Mouse (Mus musculus) Muller cell, postnatal 12 days (primary cell): ENCODE measurements around the gene Vps37c.

Experiments
- DNase-seq: peaks from one replicate; pipeline ENCODE4 v3.0.0-alpha.2; 2015; ENCODE audit errors: inconsistent ontology term

The Vps37c gene

GRCm38 (mm10) chr19:10689470-10690166 is 1.1 kb downstream of the Vps37c start:
- DNase-seq = peak; percentile 50

DNA sequence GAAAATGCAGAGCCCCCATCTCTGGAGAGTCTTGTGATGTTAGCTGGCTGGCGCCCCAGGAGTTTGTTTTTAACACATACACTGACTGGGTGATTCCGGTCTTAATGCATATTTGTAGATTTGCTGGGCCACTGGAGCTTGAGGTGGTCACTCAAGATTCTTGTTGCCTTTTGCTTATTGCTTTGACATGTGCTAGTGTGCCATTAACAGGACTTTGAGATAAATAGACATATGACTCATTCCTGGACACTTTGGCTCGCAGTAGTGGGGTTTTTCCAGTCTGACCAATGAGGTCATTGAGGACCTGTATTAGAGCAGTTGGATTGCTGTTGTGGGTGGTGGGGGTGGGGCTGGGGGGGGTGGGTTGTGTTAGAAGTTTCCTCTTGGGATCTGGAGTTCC is 1.8 kb downstream of the Vps37c start:
- DNase-seq = peak; percentile 72

DNA sequence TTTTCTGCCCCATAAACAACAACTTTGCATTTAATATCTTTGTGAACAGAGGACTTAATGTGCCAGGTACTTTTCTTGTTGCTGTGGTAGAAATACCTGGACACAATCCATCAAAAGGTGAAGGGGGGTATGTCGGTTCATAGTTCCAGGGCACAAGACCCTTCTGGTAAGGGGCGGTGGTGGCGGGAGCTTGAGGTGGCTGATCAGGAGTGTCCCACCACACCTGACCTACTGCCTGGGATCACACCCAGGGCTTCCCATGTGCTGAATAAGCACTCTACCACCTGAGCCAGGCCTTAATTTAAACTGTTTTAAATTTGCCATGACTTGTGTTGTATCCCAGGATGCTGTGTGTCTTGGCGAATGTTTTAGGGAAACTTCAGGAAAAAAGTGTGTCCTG is 2.6 kb downstream of the Vps37c start:
- no peak for DNase-seq

- DNase-seq = no peak
Measured at GRCm38 (mm10) chr19:10691660-10692059, 3.1 kb downstream of the Vps37c start.

GRCm38 (mm10) chr19:10692361-10692760 is 3.8 kb downstream of the Vps37c start:
- no peak for DNase-seq

DNA sequence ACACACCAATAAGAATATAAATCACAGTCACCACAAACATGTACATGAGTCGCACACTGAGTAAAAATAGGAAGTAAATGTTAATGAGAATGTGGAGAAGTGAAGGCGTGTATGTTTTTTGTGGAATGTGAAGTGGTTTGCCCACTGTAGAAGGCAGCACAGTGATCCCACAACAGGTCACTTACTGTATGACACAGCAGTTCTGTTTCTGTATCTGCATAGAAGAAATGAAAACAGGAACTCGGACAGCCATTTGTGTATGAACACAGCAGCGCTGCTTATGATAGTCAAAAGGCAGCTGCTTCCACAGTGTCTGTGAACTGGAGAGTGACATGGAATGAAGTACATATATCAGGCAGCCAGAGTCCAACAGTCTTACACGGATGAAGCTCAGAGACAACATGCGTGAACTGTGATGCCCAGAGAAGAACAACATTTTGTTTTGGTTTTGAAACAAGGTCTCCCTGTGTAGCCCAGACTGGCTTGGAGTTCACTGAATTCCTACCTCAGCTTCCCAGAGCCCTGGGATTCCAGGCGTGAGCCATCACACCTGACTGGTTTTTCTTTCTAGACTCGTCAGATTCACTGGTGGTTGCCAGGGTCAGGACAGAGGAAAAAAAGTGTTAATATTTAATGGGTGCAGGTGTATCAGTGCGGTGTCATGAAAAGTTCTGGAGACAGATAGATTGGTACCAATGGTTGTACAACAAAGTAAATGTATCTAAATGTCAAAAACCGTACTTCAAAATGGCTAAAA is 5.6 kb downstream of the Vps37c start:
- DNase-seq = no peak

- DNase-seq = no peak
Measured at GRCm38 (mm10) chr19:10695801-10696200, 7.3 kb downstream of the Vps37c start.

DNA sequence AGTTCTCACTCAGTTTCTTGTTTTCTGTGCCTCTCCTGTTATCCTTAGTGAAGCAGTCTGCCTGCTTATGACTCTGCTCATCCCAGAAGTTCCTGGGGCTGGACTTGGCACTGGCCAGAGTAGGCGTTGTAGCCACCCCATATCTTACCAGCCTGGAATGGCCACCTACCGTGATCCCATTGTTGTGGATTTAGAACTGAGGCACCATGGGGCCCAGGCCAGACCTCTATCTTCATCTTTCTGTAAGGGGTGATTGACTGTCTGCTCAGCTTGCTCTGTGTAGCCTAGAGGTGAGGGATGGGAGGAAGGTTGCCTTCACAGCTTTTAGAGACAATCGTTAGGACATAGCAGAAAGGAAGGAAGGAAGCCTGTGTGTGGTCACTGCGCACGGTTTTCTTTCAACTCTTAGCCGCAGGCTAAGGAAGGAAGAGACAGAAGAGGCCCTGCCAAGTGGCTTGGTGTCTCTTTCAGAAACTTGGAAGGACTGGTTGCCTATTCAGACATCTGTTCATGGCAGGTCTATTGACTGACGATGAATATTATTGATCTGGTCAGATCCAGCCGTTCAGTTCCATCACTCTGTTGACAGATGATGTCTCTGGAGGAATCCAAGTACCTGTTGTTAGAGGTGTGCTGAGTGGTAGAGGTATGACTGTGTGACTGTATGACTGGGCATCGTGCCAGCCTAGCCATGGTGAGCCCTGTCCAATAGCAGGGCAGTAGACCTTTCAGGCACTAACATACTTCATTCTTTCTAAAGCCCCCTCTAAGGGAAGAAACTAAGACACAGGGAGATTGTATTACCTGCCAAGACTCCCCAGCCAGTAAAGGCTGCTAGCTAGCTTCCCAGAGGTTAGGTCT is 9.8 kb downstream of the Vps37c start:
- peak; percentile 62 for DNase-seq

DNA sequence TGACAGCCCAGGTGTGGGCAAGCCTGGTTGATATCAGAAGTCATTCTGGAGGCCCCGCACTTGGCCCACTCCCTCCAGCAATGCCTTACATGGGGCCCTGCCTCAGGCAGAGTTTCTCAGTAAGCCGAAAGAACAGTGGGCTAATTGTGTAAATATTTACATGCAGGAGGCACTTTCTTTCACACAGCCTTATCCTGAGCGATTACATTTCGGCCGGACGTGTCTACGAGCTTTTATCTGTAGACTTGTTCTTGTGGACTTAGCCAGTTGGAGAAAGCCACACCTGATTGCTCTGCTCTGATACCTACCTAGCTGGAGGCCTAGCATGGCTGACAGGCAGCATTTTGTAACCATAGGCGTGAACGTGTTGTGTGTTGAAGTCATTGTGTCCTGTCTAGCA is 11.3 kb downstream of the Vps37c start:
- no peak for DNase-seq

DNA sequence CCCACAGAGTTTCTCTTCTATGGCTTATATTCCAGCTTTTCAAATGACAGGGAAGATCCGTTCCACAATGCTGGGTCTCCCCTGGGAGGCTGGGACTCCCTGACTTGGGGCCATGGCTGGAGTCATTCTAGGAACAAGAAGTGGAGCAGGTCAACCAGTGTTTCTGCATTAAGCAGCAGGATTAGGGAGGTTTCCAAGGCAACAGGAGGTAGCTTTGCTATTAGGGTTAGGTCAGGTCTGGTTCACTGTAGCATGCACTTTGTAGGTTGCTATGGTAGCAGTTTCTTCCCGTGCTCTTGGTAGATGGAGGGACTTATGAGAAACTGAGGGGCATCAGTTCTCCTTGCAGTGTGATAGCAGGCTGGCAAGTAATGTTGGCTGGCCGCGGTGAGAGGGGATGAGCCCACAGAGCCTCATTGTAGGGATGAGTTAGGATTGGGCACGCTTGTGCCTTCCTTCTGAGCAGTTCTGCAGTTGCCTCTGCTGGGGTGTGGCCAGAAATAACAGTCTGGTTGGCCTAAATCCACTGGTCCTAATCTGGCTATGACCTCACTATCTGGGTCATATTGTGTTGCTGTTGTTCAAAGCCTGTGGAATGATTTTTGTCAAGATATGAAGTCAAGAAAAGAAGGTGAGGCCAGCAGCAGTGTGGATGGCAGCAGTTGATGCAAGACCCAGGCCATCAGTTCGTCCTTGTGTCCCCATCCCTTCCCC is 12.6 kb downstream of the Vps37c start:
- DNase-seq = peak; percentile 28

GRCm38 (mm10) chr19:10702125-10702524 is 13.6 kb downstream of the Vps37c start:
- no peak for DNase-seq

GRCm38 (mm10) chr19:10703470-10703869 is 14.9 kb downstream of the Vps37c start:
- DNase-seq = no peak

DNA sequence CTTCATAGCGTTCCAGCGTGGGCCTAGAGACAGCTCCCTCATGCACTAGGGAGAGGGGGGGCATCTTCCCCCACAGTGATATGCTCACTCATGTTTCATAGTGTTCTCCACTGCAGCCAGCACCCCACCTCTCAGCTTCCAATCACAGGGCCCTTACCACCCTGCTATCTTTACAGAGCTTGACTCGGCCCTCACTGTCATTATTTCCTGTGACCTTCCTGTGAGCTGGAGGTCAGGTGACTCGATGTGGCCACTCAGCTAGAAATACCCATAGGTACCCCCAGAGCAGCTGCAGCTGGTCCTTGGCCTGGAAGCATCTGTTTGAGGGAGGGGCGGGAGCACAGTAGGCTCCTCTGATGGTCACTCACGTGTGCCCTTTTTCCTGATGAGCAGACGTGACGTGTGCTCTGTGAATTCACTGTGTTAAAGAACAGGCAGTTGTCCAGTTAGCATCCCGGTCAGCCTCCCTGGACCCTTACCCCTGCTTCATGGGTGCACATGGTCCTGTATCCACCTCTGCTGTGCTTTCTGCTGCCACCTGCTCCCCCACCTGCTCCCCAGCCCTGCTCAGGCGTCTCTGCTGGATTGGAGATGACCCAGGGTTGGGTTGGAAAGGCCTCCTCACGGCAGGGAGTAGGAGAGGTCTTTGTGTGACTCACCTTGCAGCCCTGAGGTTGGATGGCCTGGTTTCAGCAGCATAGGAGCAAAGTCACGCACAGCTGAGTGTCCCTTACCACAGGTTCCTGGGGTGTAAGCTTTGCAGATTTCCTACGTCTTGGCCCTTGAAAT is 18.7 kb downstream of the Vps37c start:
- no peak for DNase-seq

DNA sequence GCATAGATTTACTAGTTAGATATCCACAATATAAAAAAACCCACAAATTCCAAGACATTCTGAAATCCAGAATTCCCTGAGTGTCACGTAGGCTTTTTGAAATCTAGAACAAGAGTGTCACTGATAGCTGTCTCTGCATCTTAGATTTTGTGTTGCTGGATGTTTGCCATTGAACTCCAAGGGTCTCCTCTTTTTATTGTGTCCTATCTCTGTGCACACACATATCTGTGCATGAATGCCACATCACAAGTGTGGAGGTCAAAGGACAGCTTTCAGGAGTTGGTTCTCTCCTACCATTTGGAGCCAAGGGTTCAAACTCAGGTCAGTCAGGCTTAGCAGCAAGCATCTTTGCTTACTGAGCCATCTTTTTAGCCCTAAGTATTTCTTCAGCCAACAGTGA is 19.3 kb downstream of the Vps37c start:
- DNase-seq = no peak

DNA sequence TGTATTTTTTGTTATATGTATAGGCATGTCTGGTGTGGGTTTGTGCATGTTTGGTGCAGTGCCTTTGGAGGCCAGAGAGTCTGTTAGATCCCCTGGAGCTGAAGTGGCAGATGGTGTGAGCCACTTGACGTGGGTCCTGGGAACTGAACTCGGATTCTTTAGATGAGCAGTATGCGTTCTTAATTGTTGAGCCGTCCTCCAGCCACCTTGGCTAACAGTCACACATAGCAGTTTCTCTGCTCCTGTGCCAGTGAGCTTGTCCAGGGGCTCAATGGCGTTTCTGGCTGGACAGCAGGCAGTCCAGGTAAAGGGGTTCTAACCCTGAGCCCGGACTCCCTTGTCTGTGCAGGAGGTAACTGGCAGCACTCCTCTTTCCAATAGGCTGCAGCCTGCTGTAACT is 20.4 kb downstream of the Vps37c start:
- DNase-seq = no peak

DNA sequence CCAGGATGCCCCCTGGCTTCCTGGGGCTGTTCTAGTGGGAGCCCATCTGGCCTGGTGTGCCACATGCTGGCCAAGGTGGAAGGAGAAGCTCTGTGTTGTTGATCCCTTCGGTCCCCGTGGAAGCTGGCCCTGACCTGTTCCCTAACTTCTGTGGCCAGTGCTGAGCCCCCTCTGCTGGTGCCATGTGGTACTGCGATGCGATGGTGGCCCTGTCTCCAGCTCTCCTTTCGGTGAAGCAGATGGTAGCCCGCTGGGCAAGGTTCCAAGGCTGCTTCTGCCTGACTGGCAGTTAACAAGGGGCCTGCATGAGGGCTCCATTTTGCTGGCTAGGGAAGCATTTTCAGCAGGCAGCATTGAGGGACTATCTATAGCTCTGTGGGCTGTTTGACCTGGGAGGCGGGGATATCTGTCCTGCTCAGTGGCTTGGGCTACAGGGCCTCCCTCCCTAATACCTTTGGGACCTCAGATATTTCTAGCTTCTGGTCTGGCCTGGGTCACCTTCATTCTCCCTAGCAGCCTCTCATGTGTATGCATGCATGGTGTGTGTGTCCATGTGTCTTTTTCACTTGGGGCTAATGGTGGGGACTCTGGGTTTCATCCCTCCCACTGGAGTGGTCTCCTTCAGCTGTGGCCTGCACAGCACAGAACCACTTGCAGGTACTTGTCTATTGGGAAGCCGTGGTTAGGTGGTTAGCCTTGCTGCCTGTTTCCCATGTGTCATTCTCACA is 21.0 kb downstream of the Vps37c start:
- peak; percentile 97 for DNase-seq

DNA sequence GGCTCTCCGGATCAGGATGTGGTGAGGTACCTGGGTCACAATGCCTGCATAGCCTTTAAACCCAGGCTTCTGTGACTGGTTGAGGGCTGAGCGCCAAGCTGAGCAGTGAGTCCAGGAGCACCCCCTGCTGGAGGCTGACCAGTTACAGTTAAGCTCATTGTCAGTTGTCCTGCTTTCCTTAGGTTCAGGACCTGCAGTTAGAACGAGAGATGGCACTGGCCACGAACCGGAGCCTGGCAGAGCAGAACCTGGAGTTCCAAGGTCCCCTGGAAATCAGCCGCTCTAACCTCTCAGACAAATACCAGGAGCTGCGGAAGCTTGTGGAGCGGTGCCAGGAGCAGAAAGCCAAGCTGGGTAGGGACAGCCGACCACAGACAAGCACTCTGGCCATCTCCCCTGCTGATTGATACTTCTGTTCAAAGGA is 21.6 kb downstream of the Vps37c start:
- DNase-seq = peak; percentile 85

- no peak for DNase-seq
Measured at GRCm38 (mm10) chr19:10710751-10711150, 22.2 kb downstream of the Vps37c start.

DNA sequence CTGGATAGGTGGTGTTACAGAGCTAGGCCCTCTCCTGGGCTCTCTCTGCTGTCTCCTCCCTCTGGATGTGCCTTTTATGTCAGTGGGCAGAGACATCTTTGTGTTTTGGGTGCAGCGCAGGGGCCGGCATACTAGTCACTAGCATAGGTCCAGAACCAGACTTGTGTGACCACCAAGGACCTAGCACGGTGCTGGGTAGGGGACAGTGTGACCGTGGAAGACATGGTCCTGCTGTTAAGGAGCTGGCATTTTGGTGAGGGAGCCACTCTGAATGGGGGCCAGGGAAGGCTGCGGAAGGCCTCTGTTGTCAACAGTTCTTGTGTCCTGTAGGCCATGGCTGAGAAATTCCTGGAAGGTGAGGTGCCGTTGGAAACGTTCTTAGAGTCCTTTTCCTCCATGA is 23.7 kb downstream of the Vps37c start:
- no peak for DNase-seq

GRCm38 (mm10) chr19:10712646-10713045 is 24.1 kb downstream of the Vps37c start:
- no peak for DNase-seq
